Mouse (Mus musculus) hindbrain, postnatal 0 days (tissue): ENCODE measurements around the gene Prom2. TPM values are rescaled to one million over a fixed set of nuclear protein-coding genes. Genes with fewer than 3 reads are reported as not detected.

Experiments used
- ATAC-seq: fragments of 200-750 bp; cut with Nextera tagmentation; 2 replicates; pipeline ENCODE4 v1.8.0; 2017; ENCODE audit warnings: mild to moderate bottlenecking, moderate TSS enrichment, moderate library complexity
- DNase-seq: peaks from one replicate; pipeline ENCODE4 v3.0.0-alpha.2; 2015; ENCODE audit warnings: low spot score
- H3K27ac ChIP-seq: fragments of 300-500 bp; sonication (generic); 2 replicates; pipeline ENCODE4 v1.5.1; 2014; ENCODE audit warnings: mild to moderate bottlenecking
- H3K27me3 ChIP-seq: fragments of 300-500 bp; sonication (generic); 2 replicates; pipeline ENCODE4 v1.6.1; 2014; ENCODE audit warnings: low read length, mixed read lengths; ENCODE audit not compliant: insufficient read depth
- H3K36me3 ChIP-seq: fragments of 300-500 bp; sonication (generic); 2 replicates; pipeline ENCODE4 v1.6.1; 2014; ENCODE audit warnings: low read length, mixed read lengths; ENCODE audit not compliant: insufficient read depth
- H3K4me1 ChIP-seq: fragments of 300-500 bp; sonication (generic); 2 replicates; pipeline ENCODE4 v1.6.1; 2014; ENCODE audit warnings: antibody characterized with exemption, low read length, mixed read lengths; ENCODE audit not compliant: insufficient read depth
- H3K4me2 ChIP-seq: fragments of 300-500 bp; sonication (generic); 2 replicates; pipeline ENCODE4 v1.6.1; 2014; ENCODE audit warnings: low read depth, mild to moderate bottlenecking, low read length, moderate library complexity, mixed read lengths
- H3K4me3 ChIP-seq: fragments of 300-500 bp; sonication (generic); 2 replicates; pipeline ENCODE4 v1.5.1; 2014; ENCODE audit warnings: low read length
- H3K9ac ChIP-seq: fragments of 300-500 bp; sonication (generic); replicated peaks from 2 replicates; pipeline ENCODE4 v1.6.1; 2014; ENCODE audit warnings: mild to moderate bottlenecking, low read length, moderate library complexity, mixed read lengths
- H3K9me3 ChIP-seq: fragments of 300-500 bp; sonication (generic); 2 replicates; pipeline ENCODE4 v1.6.1; 2016; ENCODE audit warnings: low read length, mixed read lengths
- CTCF ChIP-seq: IDR thresholded peaks from 2 replicates; pipeline ENCODE4 v1.5.1; 2016; ENCODE audit warnings: antibody characterized with exemption, control low read depth, low read depth
- WGBS: fragments of 180-500 bp; shearing (Covaris S2); extraction: QIAGEN DNeasy Blood & Tissue Kit; methylation state at CpG from one replicate; pipeline ENCODE4 v1.1.7; 2014; 5-methylcytosine and 5-hydroxymethylcytosine counted together
- polyA plus RNA-seq: library from polyadenylated mRNA; unstranded; fragments of >200 nt; fragmentation: Nextera tagmentation; extraction: Ambion mirVana; gene quantifications from 2 replicates; pipeline ENCODE4 v1.2.1, GENCODE M21; 2015
- total RNA-seq: library from RNA; depleted of rRNA; stranded (reverse); fragments of >200 nt; gene quantifications from 2 replicates; pipeline ENCODE4 v1.2.3, GENCODE M21; 2014; rRNA removed

Prom2 gene
- total and polyA plus RNA-seq, 2 experiments from 2014 or later = 0.10 TPM

GRCm38 (mm10) chr2:127479763-127480162 is 61.5 kb downstream of the Prom2 start:
- ATAC-seq (no peak), DNase-seq (no peak)
- H3K4me2 ChIP-seq = no peak overlapping the region
- no peak overlapping the region for H3K4me3 ChIP-seq
- no peak for TF ChIP-seq CTCF
- no peaks in the 10 kb centered on the region for H3K36me3 ChIP-seq
- no peak overlapping the region for H3K9ac ChIP-seq
- 67% methylated on average over 10 of the region's 10 CpGs for WGBS
- no peak overlapping the region for H3K27ac ChIP-seq
- peaks cover 20% of the 10 kb centered on the region for H3K4me1 ChIP-seq
- peaks cover 34% of the 10 kb centered on the region for H3K27me3 ChIP-seq
- no peaks in the 10 kb centered on the region for H3K9me3 ChIP-seq

DNA sequence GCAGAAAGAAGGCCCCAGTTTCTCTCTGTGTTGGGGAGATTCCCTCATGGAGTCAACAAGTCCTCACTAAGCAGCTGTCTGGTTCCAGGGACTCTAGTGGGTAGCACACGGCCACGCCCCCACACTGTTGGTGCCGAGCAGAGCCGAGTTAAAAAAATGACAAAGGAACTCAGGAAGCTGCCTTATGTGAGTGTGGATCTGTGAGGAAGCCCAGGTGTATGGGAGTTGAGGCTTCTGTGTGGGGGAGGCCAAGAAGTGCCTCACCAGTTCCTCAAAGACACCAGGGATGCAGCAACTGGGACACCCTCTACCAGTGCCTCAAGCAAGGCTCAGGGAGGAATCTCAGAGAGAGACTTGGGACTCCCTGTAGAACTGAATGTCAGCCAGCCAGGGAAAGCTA is 62.1 kb downstream of the Prom2 start:
- peaks cover 34% of the 10 kb centered on the region for H3K27me3 ChIP-seq
- TF ChIP-seq CTCF = no peak
- H3K27ac ChIP-seq = no peak overlapping the region
- no peaks in the 10 kb centered on the region for H3K9me3 ChIP-seq
- no peak for ATAC-seq
- H3K4me2 ChIP-seq = no peak overlapping the region
- H3K4me1 ChIP-seq = peaks cover 14% of the 10 kb centered on the region
- no peaks in the 10 kb centered on the region for H3K36me3 ChIP-seq
- no peak overlapping the region for H3K9ac ChIP-seq
- 72% methylated on average over 4 of the region's 4 CpGs for WGBS
- no peak overlapping the region for H3K4me3 ChIP-seq
- DNase-seq = no peak

Other genes with a start within 250 kb of the Prom2 start
- 8.7 and 14.3 TPM in 2 replicates for gene Dusp2, start 205.3 kb downstream of the Prom2 start, total RNA-seq
- gene Dusp2, start 205.3 kb downstream of the Prom2 start, polyA plus RNA-seq = 19.4 and 19.9 TPM in 2 replicates
- gene Astl, start 202.8 kb downstream of the Prom2 start, total RNA-seq = not detected in 2 replicates
- gene Astl, start 202.8 kb downstream of the Prom2 start, polyA plus RNA-seq = not detected in 2 replicates
- 0.47 and 0.99 TPM in 2 replicates for gene Adra2b, start 178.3 kb downstream of the Prom2 start, total RNA-seq
- 0.89 and 1.1 TPM in 2 replicates for gene Adra2b, start 178.3 kb downstream of the Prom2 start, polyA plus RNA-seq
- 0.42 TPM in 1 of 2 replicates, not detected in the other for gene Gpat2, start 116.3 kb downstream of the Prom2 start, total RNA-seq
- 0.21 and 0.28 TPM in 2 replicates for gene Gpat2, start 116.3 kb downstream of the Prom2 start, polyA plus RNA-seq
- gene Fahd2a, start 96.9 kb downstream of the Prom2 start, total RNA-seq = 29.4 and 44.4 TPM in 2 replicates
- 33.6 and 34.0 TPM in 2 replicates for gene Fahd2a, start 96.9 kb downstream of the Prom2 start, polyA plus RNA-seq
- 34.7 and 39.0 TPM in 2 replicates for gene Kcnip3, start 19.4 kb downstream of the Prom2 start, total RNA-seq
- 12.4 and 13.8 TPM in 2 replicates for gene Kcnip3, start 19.4 kb downstream of the Prom2 start, polyA plus RNA-seq
- 4.0 and 6.0 TPM in 2 replicates for gene Zfp661, start 45.6 kb upstream of the Prom2 start, total RNA-seq
- 4.3 TPM in 2 replicates for gene Zfp661, start 45.6 kb upstream of the Prom2 start, polyA plus RNA-seq
- 44.5 and 69.7 TPM in 2 replicates for gene Mrps5, start 45.8 kb upstream of the Prom2 start, total RNA-seq
- gene Mrps5, start 45.8 kb upstream of the Prom2 start, polyA plus RNA-seq = 129 and 138 TPM in 2 replicates
- gene Mal, start 115.2 kb upstream of the Prom2 start, total RNA-seq = 3.2 and 4.3 TPM in 2 replicates
- 4.8 and 5.2 TPM in 2 replicates for gene Mal, start 115.2 kb upstream of the Prom2 start, polyA plus RNA-seq
- gene Mall, start 188.5 kb upstream of the Prom2 start, total RNA-seq = 1.5 and 1.8 TPM in 2 replicates
- 0.55 and 0.57 TPM in 2 replicates for gene Mall, start 188.5 kb upstream of the Prom2 start, polyA plus RNA-seq
- gene Nphp1, start 247.4 kb upstream of the Prom2 start, total RNA-seq = 11.0 and 11.4 TPM in 2 replicates
- gene Nphp1, start 247.4 kb upstream of the Prom2 start, polyA plus RNA-seq = 17.3 and 18.5 TPM in 2 replicates